Mouse (Mus musculus) Patski (cell line): ENCODE data around the gene Siglecf. TPM values are rescaled to one million over a fixed set of nuclear protein-coding genes. Genes with fewer than 3 reads are reported as not detected.

ENCODE experiments used
- ATAC-seq: fragments of 100-300 bp; one replicate; pipeline ENCODE4 v1.8.0; 2021
- CTCF ChIA-PET: fragments of 350-600 bp; sonication (Branson Sonifier 250); formaldehyde crosslinking; loops from one replicate; lab custom pipeline; 2022; ENCODE audit warnings: inconsistent platforms; lab: Charles Lee
- POLR2A ChIA-PET: fragments of 350-600 bp; sonication (Branson Sonifier 250); formaldehyde crosslinking; loops from one replicate; lab custom pipeline; 2022; ENCODE audit warnings: antibody characterized with exemption, inconsistent platforms; lab: Charles Lee
- DNase-seq: peaks from one replicate; pipeline ENCODE4 v3.0.0-alpha.2; 2011; ENCODE audit warnings: low read depth, low spot score
- H3K27me3 ChIP-seq: fragments of 371-371 bp; one replicate; pipeline ENCODE4 v1.5.1; 2021
- CTCF ChIP-seq: fragments of 100-300 bp; IDR thresholded peaks from one replicate; pipeline ENCODE4 v1.5.1; 2021
- in situ Hi-C: fragments of 300-500 bp; cut with MboI; formaldehyde crosslinking; loops from 3 replicates; pipeline ENCODE4 v1.11.1; 2018; ENCODE audit warnings: low pct_unique_long_range_greater_than_20kb, mixed read lengths
- polyA plus RNA-seq: library from polyadenylated mRNA; unstranded; gene quantifications from one replicate; pipeline ENCODE4 v1.2.3, GENCODE M21; 2021

The Siglecf gene
- polyA plus RNA-seq = not detected

DNA sequence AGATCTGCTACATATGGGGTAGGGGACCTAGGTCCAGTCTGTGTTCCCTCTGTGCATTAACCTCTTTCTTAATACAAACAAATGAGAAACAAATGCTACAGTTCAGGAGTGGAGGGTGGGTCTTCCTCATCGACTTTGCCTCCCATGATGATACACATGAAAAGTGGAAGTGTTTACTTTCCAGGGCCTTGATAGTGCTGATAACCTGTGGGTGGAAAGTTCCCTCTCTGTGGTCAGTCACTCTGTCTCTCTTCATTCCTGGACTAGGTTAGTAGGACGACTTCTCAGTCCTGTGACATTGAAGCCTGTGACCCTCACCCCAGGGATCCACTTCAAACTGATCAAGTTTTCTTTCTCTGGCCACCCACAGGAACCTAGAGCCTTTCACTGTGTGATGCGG lies at the start of gene Siglecf:
Siglecf (plus strand) TSS at position 188 of the 400 bp plus-strand sequence.
- peaks cover 3% of the 10 kb centered on the region for H3K27me3 ChIP-seq
- ChIA-PET POLR2A (no interaction called here), CTCF (no interaction called here)
- DNase-seq = no peak
- no peak for ATAC-seq
- in situ Hi-C loops = no loop called here
- TF ChIP-seq CTCF = no peak

DNA sequence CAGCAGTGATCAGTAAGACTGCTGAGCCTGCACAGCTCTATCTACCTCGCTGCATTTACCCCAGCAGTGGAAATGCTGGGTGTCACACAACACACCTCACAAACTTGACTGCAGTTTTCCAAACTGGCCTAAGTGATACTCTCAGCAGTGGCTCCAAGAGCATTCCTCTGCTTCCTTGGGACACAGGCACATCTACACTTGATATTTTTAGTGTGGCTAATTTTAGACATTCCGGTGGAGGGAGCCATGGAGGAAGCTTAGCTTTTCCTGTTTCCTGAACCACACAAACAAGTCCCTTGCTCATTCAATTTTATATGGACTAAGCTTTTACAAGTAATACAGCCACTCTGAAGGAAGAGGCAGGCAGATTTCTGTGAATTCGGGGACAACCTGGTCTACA lies 45.9 kb upstream of the Siglecf start:
- ChIA-PET CTCF (interaction anchor here (1.2 kb wide), 2 partner anchors 119 to 165 kb away, joined by 3 read pairs; no protein-coding TSS in a partner anchor), POLR2A (no interaction called here)
- in situ Hi-C loops = loop anchor here (10.0 kb wide), 1 partner anchor 370 kb away; the partner anchor contains the start of gene Ctu1
- H3K27me3 ChIP-seq = no peaks in the 10 kb centered on the region
- TF ChIP-seq CTCF = no peak
- ATAC-seq (no peak), DNase-seq (no peak)

DNA sequence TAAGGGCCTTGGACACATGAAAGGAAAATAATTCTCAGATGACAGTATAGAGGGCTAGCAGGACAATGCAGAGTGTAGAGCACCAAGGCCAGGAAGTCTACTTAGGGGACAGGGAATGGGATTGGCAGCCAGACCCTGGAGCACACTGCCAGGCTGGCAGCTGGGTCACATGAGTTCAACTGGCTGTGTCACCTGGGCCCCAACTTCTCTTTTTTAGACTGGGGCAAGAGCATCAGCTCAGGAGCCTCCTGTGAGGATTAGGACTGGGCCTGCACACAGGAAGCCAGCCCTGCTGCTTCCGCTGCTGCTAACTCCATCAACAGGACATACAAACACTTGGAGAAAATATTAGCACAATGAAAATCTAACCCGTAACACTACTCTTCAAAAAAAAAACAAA lies 42.1 kb upstream of the Siglecf start:
- ChIA-PET CTCF (interaction anchor here (1.3 kb wide), 1 partner anchor 114 kb away, joined by 3 read pairs; no protein-coding TSS in a partner anchor), POLR2A (no interaction called here)
- in situ Hi-C loops = loop anchor here (10.0 kb wide), 1 partner anchor 366 kb away; the partner anchor contains the start of gene Ctu1
- TF ChIP-seq CTCF = no peak
- DNase-seq (no peak), ATAC-seq (no peak)
- no peaks in the 10 kb centered on the region for H3K27me3 ChIP-seq

DNA sequence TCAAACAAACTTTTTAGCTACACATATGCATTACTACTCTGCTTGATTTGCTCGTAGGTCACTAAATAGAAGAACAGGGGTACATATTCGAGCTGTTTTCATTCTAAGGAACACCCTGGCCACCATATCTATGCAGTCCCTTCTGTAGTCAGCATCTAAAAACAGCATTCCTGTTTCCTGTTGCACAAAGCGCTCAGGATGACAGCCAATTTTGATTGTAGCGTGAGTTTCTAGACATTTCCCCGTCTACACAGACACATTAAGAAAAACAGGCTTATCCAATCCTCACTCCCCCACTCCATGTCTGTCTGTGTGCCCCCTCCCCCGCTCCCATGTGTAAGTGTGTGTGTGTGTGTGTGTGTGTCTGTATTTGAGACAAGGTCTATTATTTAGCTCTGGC lies 39.5 kb upstream of the Siglecf start:
- POLR2A ChIA-PET = no interaction called here
- DNase-seq = no peak
- in situ Hi-C loops = loop anchor here (10.0 kb wide), 2 partner anchors 133 to 273 kb away; partner anchors contain the start of genes Cldnd2, Etfb and Gm45233

DNA sequence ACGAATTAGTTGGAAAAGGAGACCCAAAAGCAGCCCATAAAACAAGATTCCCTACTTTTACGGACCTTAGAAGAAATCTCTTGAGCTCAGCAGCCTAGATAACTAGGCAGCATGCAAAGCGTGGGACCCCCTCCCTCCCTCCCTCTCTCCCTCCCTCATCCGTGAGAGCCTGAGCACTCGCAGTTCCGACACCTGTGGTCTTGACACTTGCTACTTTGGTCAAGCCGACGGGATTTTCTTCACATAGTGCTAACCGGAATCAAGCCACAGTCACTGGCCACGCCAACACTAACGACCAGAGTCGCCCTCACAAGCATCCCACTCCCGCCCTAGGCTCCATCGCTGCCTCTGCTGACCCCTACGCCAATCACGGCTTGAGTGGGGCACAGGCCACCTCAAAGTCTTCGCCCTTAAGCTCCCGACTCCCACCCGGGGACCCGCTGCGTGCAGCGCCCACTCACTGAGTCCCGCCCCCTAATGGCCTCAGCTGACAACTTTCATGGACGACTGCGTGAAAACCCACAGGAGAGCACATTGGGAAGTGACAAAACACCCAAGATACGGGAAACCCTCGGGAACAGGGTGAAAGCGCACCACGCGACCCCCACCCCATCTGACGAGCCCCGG lies 38.6 kb upstream of the Siglecf start:
- POLR2A ChIA-PET = interaction anchor here (1.0 kb wide), 1 partner anchor 151 kb away, joined by 3 read pairs; no protein-coding TSS in a partner anchor
- ATAC-seq (peak; percentile 41), DNase-seq (no peak)
- in situ Hi-C loops = loop anchor here (10.0 kb wide), 2 partner anchors 132 to 272 kb away; partner anchors contain the start of genes Cldnd2, Etfb and Gm45233
- CTCF ChIA-PET = interaction anchor here (1.0 kb wide), 1 partner anchor 10 kb away, joined by 3 read pairs; no protein-coding TSS in a partner anchor
- no peaks in the 10 kb centered on the region for H3K27me3 ChIP-seq
- TF ChIP-seq CTCF = no peak

More for the DNA sequence above, 39.5 kb upstream of the Siglecf start:
- ATAC-seq = no peak
- no peaks in the 10 kb centered on the region for H3K27me3 ChIP-seq
- no peak for TF ChIP-seq CTCF
- CTCF ChIA-PET = no interaction called here

DNA sequence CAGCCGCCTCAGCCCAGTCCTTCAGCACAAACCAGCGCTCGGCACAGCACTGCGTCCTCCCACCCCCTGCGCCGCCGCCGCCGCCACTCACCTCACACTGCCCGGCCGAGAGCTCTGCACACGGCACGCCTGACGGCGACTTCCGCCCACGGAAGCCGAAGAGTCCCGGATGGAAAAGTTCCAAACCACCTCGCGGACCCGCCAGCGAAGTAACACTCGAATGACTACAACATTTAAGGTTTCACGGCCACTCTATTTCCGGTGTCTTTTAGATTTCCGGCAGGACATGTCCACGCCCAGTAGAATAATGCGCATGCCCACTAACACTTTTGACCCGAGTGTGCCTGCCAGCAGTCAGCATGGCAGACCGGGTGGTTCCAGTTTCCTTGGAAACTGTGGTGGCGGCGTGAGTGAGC lies 38.1 kb upstream of the Siglecf start, which contains the start of gene Zfp715:
Zfp715 (minus strand) TSS at position 282 of the 416 bp plus-strand sequence.
- ChIA-PET CTCF (no interaction called here), POLR2A (interaction anchor here (1.0 kb wide), 1 partner anchor 151 kb away, joined by 3 read pairs; no protein-coding TSS in a partner anchor)
- ATAC-seq = peak; percentile 95
- H3K27me3 ChIP-seq = no peaks in the 10 kb centered on the region
- no peak for TF ChIP-seq CTCF
- in situ Hi-C loops = loop anchor here (10.0 kb wide), 2 partner anchors 132 to 272 kb away; partner anchors contain the start of genes Cldnd2, Etfb and Gm45233
- DNase-seq = peak; percentile 84

DNA sequence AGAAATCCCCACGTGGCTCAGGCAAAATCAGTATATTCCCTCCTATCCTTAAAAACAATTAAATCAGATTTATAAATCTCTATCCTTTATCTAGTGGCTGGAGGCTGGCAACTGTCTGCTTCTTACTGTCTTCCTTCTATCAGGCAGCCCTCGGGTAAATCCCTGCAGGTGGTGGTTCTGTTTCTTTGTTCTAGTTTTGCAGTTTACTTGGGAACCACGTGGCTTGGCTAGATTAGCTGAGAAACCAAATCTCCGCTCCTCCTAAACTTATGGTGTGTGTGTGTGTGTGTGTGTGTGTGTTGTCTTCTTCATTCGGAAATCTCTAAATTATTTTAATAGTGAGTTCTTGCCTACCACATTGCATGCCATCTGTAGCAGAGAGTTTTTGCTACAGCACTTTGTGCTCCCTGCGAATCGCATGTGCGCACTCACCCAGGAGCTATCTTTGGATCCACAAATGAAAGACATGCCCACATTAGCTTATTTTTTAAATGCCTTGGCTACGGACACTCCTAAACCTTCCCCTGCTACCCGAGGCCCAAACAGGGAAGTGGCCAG lies 24.8 kb upstream of the Siglecf start:
- peaks cover 8% of the 10 kb centered on the region for H3K27me3 ChIP-seq
- ChIA-PET POLR2A (no interaction called here), CTCF (no interaction called here)
- in situ Hi-C loops = no loop called here
- ATAC-seq (no peak), DNase-seq (no peak)
- TF ChIP-seq CTCF = no peak

DNA sequence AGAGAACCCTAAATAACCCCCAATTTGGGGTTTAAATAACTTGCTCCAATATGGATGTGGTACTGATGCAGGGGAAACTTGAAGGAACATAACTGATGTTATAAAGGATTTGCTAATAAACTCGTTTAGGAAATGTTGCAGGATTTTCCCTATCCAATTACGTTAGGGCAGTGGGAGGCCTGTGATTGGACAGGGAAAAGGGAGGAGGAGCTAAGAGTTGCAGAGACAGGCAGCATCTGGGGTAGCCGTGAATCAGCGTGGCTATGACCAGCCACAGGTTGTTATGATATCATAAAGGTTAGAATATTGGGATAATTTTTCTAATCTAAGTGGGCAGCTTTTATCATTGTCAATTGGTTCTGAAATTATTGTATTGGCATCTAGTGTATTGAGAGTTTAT lies 23.0 kb upstream of the Siglecf start:
- no peak for TF ChIP-seq CTCF
- DNase-seq (no peak), ATAC-seq (no peak)
- in situ Hi-C loops = no loop called here
- POLR2A ChIA-PET = no interaction called here
- CTCF ChIA-PET = no interaction called here
- H3K27me3 ChIP-seq = peaks cover 8% of the 10 kb centered on the region

DNA sequence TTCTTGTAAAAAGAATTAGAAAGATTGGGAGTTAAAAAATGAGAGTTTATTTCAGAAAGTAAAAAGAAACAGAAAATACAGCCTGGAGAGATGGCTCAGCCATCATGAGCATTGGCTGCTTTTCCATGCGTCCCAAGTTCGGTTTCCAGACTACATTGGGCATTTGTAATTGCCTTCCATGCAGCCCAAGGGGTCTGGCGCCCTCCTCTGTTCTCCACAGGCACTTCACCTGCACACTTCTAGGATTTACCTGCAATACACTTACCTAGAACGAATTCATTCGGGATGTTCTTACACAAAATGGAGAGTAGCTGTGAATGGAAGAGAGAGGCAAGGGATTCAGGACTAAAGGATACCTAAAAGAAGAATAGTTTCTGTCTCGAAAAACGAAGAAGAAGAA lies 17.9 kb upstream of the Siglecf start:
- ChIA-PET POLR2A (no interaction called here), CTCF (no interaction called here)
- H3K27me3 ChIP-seq = no peaks in the 10 kb centered on the region
- in situ Hi-C loops = no loop called here
- DNase-seq (no peak), ATAC-seq (no peak)
- peak; percentile 35 for TF ChIP-seq CTCF

DNA sequence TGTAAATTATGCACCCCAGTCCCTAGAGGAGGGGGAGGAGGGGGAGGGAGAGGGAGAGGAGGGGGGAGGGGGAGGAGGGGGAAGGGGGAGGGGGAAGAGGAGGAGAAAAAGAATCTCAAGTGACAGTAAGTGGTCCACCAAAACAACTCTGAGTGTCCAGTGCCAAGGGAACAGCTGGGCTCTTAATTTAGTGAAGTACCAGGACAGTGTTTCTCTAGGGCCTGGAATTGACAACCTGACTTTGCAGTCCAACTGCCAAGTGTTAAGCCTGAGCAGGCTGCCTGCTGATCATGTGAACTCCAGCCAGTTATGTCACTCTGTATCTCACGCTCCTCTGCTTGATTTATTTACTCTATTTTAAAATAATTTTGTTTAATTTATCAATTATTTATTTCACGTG lies 17.2 kb upstream of the Siglecf start:
- ChIA-PET CTCF (no interaction called here), POLR2A (no interaction called here)
- ATAC-seq (no peak), DNase-seq (no peak)
- no peak for TF ChIP-seq CTCF
- no peaks in the 10 kb centered on the region for H3K27me3 ChIP-seq
- in situ Hi-C loops = no loop called here

DNA sequence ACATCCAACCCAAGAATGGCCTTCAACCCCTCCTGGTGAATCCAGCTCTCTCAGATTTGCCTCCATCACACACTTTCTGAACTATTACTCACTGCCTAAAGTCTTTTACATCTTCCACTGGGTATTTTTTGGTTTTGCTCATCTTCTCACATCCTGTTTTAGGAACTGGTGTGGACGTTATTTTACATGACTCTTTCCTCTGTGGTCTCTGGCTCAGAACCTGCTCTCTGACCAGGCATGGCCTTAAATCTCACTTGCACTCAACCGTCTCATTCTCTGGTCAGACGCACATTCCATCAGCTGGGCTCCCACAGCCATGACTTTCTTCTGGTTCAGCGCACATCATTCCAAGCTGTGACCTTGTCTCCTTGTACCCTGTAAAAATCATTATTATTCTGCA lies 10.4 kb upstream of the Siglecf start:
- CTCF ChIA-PET = no interaction called here
- TF ChIP-seq CTCF = no peak
- H3K27me3 ChIP-seq = no peaks in the 10 kb centered on the region
- in situ Hi-C loops = no loop called here
- ATAC-seq (peak; percentile 56), DNase-seq (no peak)
- POLR2A ChIA-PET = no interaction called here
